Mouse (Mus musculus) left cerebral cortex, postnatal 25 days (tissue): Measurements from ENCODE around the gene Chka. TPM values are rescaled to one million over a fixed set of nuclear protein-coding genes. Genes with fewer than 3 reads are reported as not detected.
A peak's percentile ranks its signal among the peaks of the same experiment; 100 is the strongest.

Experiments
- DNase-seq, 2 experiments: peaks; one replicate each; pipeline ENCODE4 v3.0.0; 2022; ENCODE audit warnings: low spot score in 2 of 2, mixed read lengths in 1 of 2
- intact Hi-C: fragments of 180-260 bp; cut with DNase I; formaldehyde crosslinking; loops from one replicate; pipeline ENCODE4 v1.15.1; 2025
- total RNA-seq, 2 experiments: library from RNA; stranded (reverse); gene quantifications; 2 replicates each; pipeline ENCODE4 v1.2.3; 2021

The Chka gene
- total RNA-seq, 2 experiments from 2014 or later, result 82.8 to 93.7 TPM

- no peak for DNase-seq
- intact Hi-C loops, result no loop called here
These were observed 56.5 kb downstream of the Chka start for GRCm38 (mm10) chr19:3907876-3908660.

GRCm38 (mm10) chr19:3910206-3910605 is 58.6 kb downstream of the Chka start:
- intact Hi-C loops, result no loop called here
- no peak for DNase-seq

- intact Hi-C loops, result loop anchor here (1.0 kb wide), 1 partner anchor 61 kb away; the partner anchor contains the start of gene Chka
- peak; percentile 95 to 99 for DNase-seq
These were observed 61.0 kb downstream of the Chka start, which contains the start of gene Ndufs8 for GRCm38 (mm10) chr19:3912337-3913204. Gene Ndufs8, minus strand, starts transcription at chr19:3912774.

- DNase-seq, result no peak
- intact Hi-C loops, result no loop called here
These were observed 62.1 kb downstream of the Chka start for GRCm38 (mm10) chr19:3913692-3914091.

GRCm38 (mm10) chr19:3914535-3914934 is 63.0 kb downstream of the Chka start:
- intact Hi-C loops, result no loop called here
- no peak for DNase-seq

GRCm38 (mm10) chr19:3916727-3917126 is 65.2 kb downstream of the Chka start:
- no peak for DNase-seq
- intact Hi-C loops, result no loop called here

- intact Hi-C loops, result no loop called here
- DNase-seq, result no peak
These were observed 68.4 kb downstream of the Chka start for GRCm38 (mm10) chr19:3919928-3920327.

GRCm38 (mm10) chr19:3922661-3923371 is 71.2 kb downstream of the Chka start:
- no peak for DNase-seq
- intact Hi-C loops, result no loop called here

GRCm38 (mm10) chr19:3923586-3923985 is 72.0 kb downstream of the Chka start:
- DNase-seq, result no peak
- intact Hi-C loops, result no loop called here

- no peak for DNase-seq
- intact Hi-C loops, result no loop called here
These were observed 72.6 kb downstream of the Chka start for GRCm38 (mm10) chr19:3924190-3924589.

- DNase-seq, result no peak
- intact Hi-C loops, result no loop called here
These were observed 73.3 kb downstream of the Chka start for GRCm38 (mm10) chr19:3924868-3925267.

GRCm38 (mm10) chr19:3925859-3926258 is 74.3 kb downstream of the Chka start:
- intact Hi-C loops, result no loop called here
- DNase-seq, result no peak

- intact Hi-C loops, result no loop called here
- no peak for DNase-seq
These were observed 74.7 kb downstream of the Chka start for GRCm38 (mm10) chr19:3926279-3926678.

GRCm38 (mm10) chr19:3926685-3927084 is 75.1 kb downstream of the Chka start:
- intact Hi-C loops, result no loop called here
- DNase-seq, result no peak

- DNase-seq, result no peak
- intact Hi-C loops, result no loop called here
These were observed 76.4 kb downstream of the Chka start for GRCm38 (mm10) chr19:3927989-3928388.

GRCm38 (mm10) chr19:3928779-3929178 is 77.2 kb downstream of the Chka start:
- intact Hi-C loops, result no loop called here
- DNase-seq, result no peak

- peak; percentile 53 to 64 for DNase-seq
- intact Hi-C loops, result no loop called here
These were observed 77.8 kb downstream of the Chka start, which contains the start of gene Aldh3b1 for GRCm38 (mm10) chr19:3929211-3929941. Gene Aldh3b1, minus strand, starts transcription at chr19:3929808.

GRCm38 (mm10) chr19:3930262-3931057 is 78.9 kb downstream of the Chka start:
- no peak for DNase-seq
- intact Hi-C loops, result no loop called here

GRCm38 (mm10) chr19:3931716-3932115 is 80.1 kb downstream of the Chka start:
- intact Hi-C loops, result no loop called here
- no peak for DNase-seq
